Mouse (Mus musculus) liver, adult 2 months (tissue): Measurements from ENCODE around the gene Mtor.

Experiments used
- CTCF ChIP-seq: fragments of 200-500 bp; IDR thresholded peaks from 2 replicates; pipeline ENCODE4 v1.5.1; 2011; ENCODE audit warnings: low read depth, low read length, control low read depth
- POLR2A ChIP-seq: fragments of 200-500 bp; IDR thresholded peaks from 2 replicates; pipeline ENCODE4 v1.6.1; 2011; ENCODE audit warnings: low read length, control low read depth; ENCODE audit not compliant: insufficient read depth; ENCODE audit errors: extremely low read depth

GRCm38 (mm10) chr4:148598826-148599225 lies 150.4 kb downstream of the Mtor start:
- no peak for TF ChIP-seq CTCF
- no peak for TF ChIP-seq POLR2A
